In genomic region chr11:58065025-58065424, GRCm38 (mm10) we compare ENCODE assay signal across 19 mouse cellular contexts. TPM values are rescaled to one million over a fixed set of nuclear protein-coding genes. Genes with fewer than 3 reads are reported as not detected.
A peak's percentile ranks its signal among the peaks of the same experiment; 100 is the strongest.
DNase-seq lines count a peak whose midpoint lies in the region; TF ChIP-seq lines count a peak whose summit lies in the region.
"Had no signal": no experiment of that assay in that cellular context is flagged by ENCODE, and none has a peak within 500 bp of the region (broad histone marks: within the 10 kb centered on the region; RNA-seq: fewer than 3 reads in every experiment).

No protein-coding gene starts in this region.

- H3K36me3 ChIP-seq in CH12.LX (replicated peaks in 1 of 2; ENCODE audit: control insufficient read depth in 1 of 2, insufficient read depth in 1 of 2, low read length in 1 of 2) (peaks cover 15 to 32% of the 10 kb centered on the region in 2 experiments), MEL (ENCODE audit: control insufficient read depth in 1 of 2, insufficient read depth in 2 of 2, low read length in 2 of 2) (peaks cover 0 to 5% of the 10 kb centered on the region in 2 experiments; a peak in 1 of 4 replicates)

- no peaks in the 10 kb centered on the region for H3K9me3 ChIP-seq in CH12.LX (replicated peaks; ENCODE audit: low read length)
- no peaks in the 10 kb centered on the region for H3K9me3 ChIP-seq in MEL (replicated peaks; ENCODE audit: insufficient read depth, low read length)
- H3K9me3 ChIP-seq: G1E had no signal

- intact Hi-C loops in left cerebral cortex, postnatal 25 days (cut with DNase I), result no loop called here

- dilution Hi-C loops in CH12.LX (cut with MboI; ENCODE audit: extremely low pct_ligation_motif_present, extremely low pct_unique_long_range_greater_than_20kb, low sequenced_read_pairs), result no loop called here

- no peaks in the 10 kb centered on the region for H3K79me2 ChIP-seq in CH12.LX (replicated peaks; ENCODE audit: control insufficient read depth, extremely low read depth, insufficient read depth, poor library complexity, severe bottlenecking)
- no peaks in the 10 kb centered on the region for H3K79me2 ChIP-seq in MEL (ENCODE audit: control insufficient read depth, insufficient read depth, low read length, poor library complexity)

- TF ChIP-seq CTCF in CH12.LX (conservative IDR thresholded peaks at IDR 0.05 in 1 of 2, IDR thresholded peaks at IDR 0.05 in 1 of 2; ENCODE audit: low read depth in 2 of 2, low read length in 2 of 2), result no peak
- no peak for TF ChIP-seq CTCF in MEL (IDR thresholded peaks at IDR 0.05 in 2 of 3, conservative IDR thresholded peaks at IDR 0.05 in 1 of 3; ENCODE audit: control insufficient read depth in 1 of 3, insufficient read depth in 1 of 3, low read depth in 2 of 3, low read length in 3 of 3, poor library complexity in 1 of 3, severe bottlenecking in 1 of 3)

- H3K27ac ChIP-seq in CH12.LX (ENCODE audit: insufficient read depth, low read depth), result no peak overlapping the region
- no peak overlapping the region for H3K27ac ChIP-seq in MEL (ENCODE audit: control insufficient read depth, low read depth, low read length)

- no peaks in the 10 kb centered on the region for H3K27me3 ChIP-seq in CH12.LX (replicated peaks)
- H3K27me3 ChIP-seq in MEL (ENCODE audit: control insufficient read depth in 1 of 2, insufficient read depth in 2 of 2, low read length in 2 of 2), result no peaks in the 10 kb centered on the region
- H3K27me3 ChIP-seq: Patski had no signal

- H3K4me2 ChIP-seq in CH12.LX (ENCODE audit: insufficient read depth, low read depth, poor library complexity, severe bottlenecking), result no peak overlapping the region

- TF ChIP-seq RAD21 in CH12.LX (IDR thresholded peaks at IDR 0.05; ENCODE audit: low read depth, low read length), result no peak
- no peak for TF ChIP-seq RAD21 in MEL (IDR thresholded peaks at IDR 0.05; ENCODE audit: low read depth, low read length)

- no peak overlapping the region for H3K9ac ChIP-seq in CH12.LX (ENCODE audit: insufficient read depth, low read depth)
- H3K9ac ChIP-seq in MEL (ENCODE audit: control insufficient read depth, low read depth, low read length, poor library complexity, severe bottlenecking), result no peak overlapping the region

- no peak for DNase-seq in CH12.LX (ENCODE audit: extremely low read depth)
- no peak for DNase-seq in MEL (ENCODE audit: low read depth, low spot score)
- DNase-seq in testis, postnatal 10 days (ENCODE audit: low spot score), result no peak
- DNase-seq in left cerebral cortex, postnatal 25 days (ENCODE audit: low spot score in 2 of 2), result no peak
- DNase-seq: adrenal gland, adult 2 months; adrenal gland, adult 8-10 months; adrenal gland, postnatal 10 days; adrenal gland, postnatal 14 days; adrenal gland, postnatal 25 days; adrenal gland, postnatal 36 days; B cell, adult 2 months; cerebellum, adult 11 months; cerebellum, adult 11-12 months; cerebellum, adult 18-20 months; cerebellum, adult 2 months; cerebellum, adult 8-10 months had no signal

- in situ Hi-C loops in CH12.LX (cut with MboI; ENCODE audit: low pct_ligation_motif_present, low pct_unique_long_range_greater_than_20kb, low sequenced_read_pairs), result loop anchor here (5.0 kb wide), 1 partner anchor 37 kb away; the partner anchor contains the start of gene Cnot8

- peaks cover 2 to 32% of the 10 kb centered on the region in 2 experiments; a peak in 2 of 4 replicates for H3K4me1 ChIP-seq in CH12.LX (ENCODE audit: control insufficient read depth in 1 of 2, insufficient read depth in 2 of 2)
- no peaks in the 10 kb centered on the region for H3K4me1 ChIP-seq in MEL (ENCODE audit: control insufficient read depth in 1 of 2, insufficient read depth in 2 of 2, low read length in 2 of 2)

- TF ChIP-seq EP300 in CH12.LX (IDR thresholded peaks at IDR 0.05; ENCODE audit: low read length) (no peak), MEL (IDR thresholded peaks at IDR 0.05; ENCODE audit: low read depth in 1 of 2, low read length in 2 of 2) (no peak)

- H3K4me3 ChIP-seq in CH12.LX (replicated peaks in 1 of 3; ENCODE audit: low read depth in 2 of 3, low read length in 2 of 3, poor library complexity in 1 of 3), result no peak overlapping the region
- H3K4me3 ChIP-seq in MEL (ENCODE audit: control insufficient read depth in 1 of 2, insufficient read depth in 1 of 2, low read depth in 2 of 2, low read length in 2 of 2), result no peak overlapping the region

- TF ChIP-seq POLR2A in CH12.LX (IDR thresholded peaks at IDR 0.05; ENCODE audit: low read depth, low read length), result no peak; the same call in 1 of the 2 replicates
- no peak for TF ChIP-seq POLR2A in MEL (IDR thresholded peaks at IDR 0.05; ENCODE audit: control insufficient read depth in 1 of 2, insufficient read depth in 1 of 2, low read depth in 1 of 2, low read length in 2 of 2, poor library complexity in 1 of 2)

TF ChIP-seq in CH12.LX, 34 proteins besides CTCF, POLR2A, EP300 and RAD21:
- TF ChIP-seq GABPA (IDR thresholded peaks at IDR 0.05; ENCODE audit: insufficient replicate concordance, low read depth, low read length) (no peak), ZKSCAN1 (IDR thresholded peaks at IDR 0.05; ENCODE audit: borderline replicate concordance, low read depth, low read length) (no peak), UBTF (IDR thresholded peaks at IDR 0.05; ENCODE audit: low read depth, low read length) (no peak), MAX (IDR thresholded peaks at IDR 0.05; ENCODE audit: low read length) (no peak), ZMIZ1 (IDR thresholded peaks at IDR 0.05; ENCODE audit: low read depth, low read length) (0 out of 2 replicates have a peak, but pooled peaks have one; percentile 38), MYC (IDR thresholded peaks at IDR 0.05; ENCODE audit: low read depth, low read length) (no peak), POLR2AphosphoS2 (IDR thresholded peaks at IDR 0.05; ENCODE audit: low read depth, low read length) (0 out of 2 replicates have a peak, but pooled peaks have one; percentile 56)

TF ChIP-seq in MEL, 35 proteins besides CTCF, POLR2A, EP300 and RAD21:
- TF ChIP-seq BHLHE40 (IDR thresholded peaks at IDR 0.05; ENCODE audit: borderline replicate concordance, low read depth, low read length) (no peak), MAFK (IDR thresholded peaks at IDR 0.05; ENCODE audit: borderline replicate concordance, low read depth, low read length) (no peak), POLR2AphosphoS2 (IDR thresholded peaks at IDR 0.05; ENCODE audit: low read length) (peak; percentile 59)

RNA-seq across cellular contexts. Expression of gene Gm12248, which starts 27.9 kb away (rescaled TPM):
- 0.13 TPM in 1 of 2 replicates, not detected in the other for total RNA-seq in CH12.LX (2012; rRNA removed)
- not detected in 2 replicates for total RNA-seq in CH12.LX (2014; rRNA removed)
- polyA plus RNA-seq in CH12.LX (2012; ENCODE audit: insufficient read length, low read depth), result not detected in 2 replicates
- 0.12 and 0.23 TPM in 2 replicates for total RNA-seq in MEL (2012; rRNA removed)
- polyA plus RNA-seq in MEL (2012; ENCODE audit: insufficient read depth in 1 of 2, insufficient read length in 2 of 2, low read depth in 1 of 2, low replicate concordance in 2 of 2, missing spikeins in 1 of 2), result under 1 TPM in 1 of 2 experiments, not detected in 1; 0.65 TPM
- not detected for total RNA-seq in left cerebral cortex, postnatal 25 days (2021)
- total RNA-seq: adrenal gland, postnatal 10 days had no signal
- polyA plus RNA-seq: brain, embryonic 14.5 days; cerebellum, adult 2 months; Patski had no signal

RNA-seq across cellular contexts. Expression of gene Cnot8, which starts 38.9 kb away (rescaled TPM):
- total RNA-seq in CH12.LX (2012; rRNA removed) (90.2 and 93.8 TPM in 2 replicates), CH12.LX (2014; rRNA removed) (127 and 134 TPM in 2 replicates), MEL (2012; rRNA removed) (70.3 and 73.3 TPM in 2 replicates)
- polyA plus RNA-seq in CH12.LX (2012; ENCODE audit: insufficient read length, low read depth) (91.9 and 102 TPM in 2 replicates), MEL (2012; ENCODE audit: insufficient read depth in 1 of 2, insufficient read length in 2 of 2, low read depth in 1 of 2, low replicate concordance in 2 of 2, missing spikeins in 1 of 2) (10 to 100 TPM in 1 of 2 experiments, not detected in 1; 52.9 TPM)
- 10 to 100 TPM; 53.3 to 54.6 TPM for total RNA-seq in left cerebral cortex, postnatal 25 days (2021)

RNA-seq across cellular contexts. Expression of gene Larp1, which starts 56.2 kb away (rescaled TPM):
- total RNA-seq in CH12.LX (2012; rRNA removed), result 94.1 and 106 TPM in 2 replicates
- total RNA-seq in CH12.LX (2014; rRNA removed), result 33.4 and 38.2 TPM in 2 replicates
- polyA plus RNA-seq in CH12.LX (2012; ENCODE audit: insufficient read length, low read depth), result 222 and 284 TPM in 2 replicates
- 73.9 and 88.3 TPM in 2 replicates for total RNA-seq in MEL (2012; rRNA removed)
- 1,000 to 10,000 TPM in 1 of 2 experiments, 100 to 1,000 TPM in 1; 201 to 2,325 TPM for polyA plus RNA-seq in MEL (2012; ENCODE audit: insufficient read depth in 1 of 2, insufficient read length in 2 of 2, low read depth in 1 of 2, low replicate concordance in 2 of 2, missing spikeins in 1 of 2)
- 10 to 100 TPM; 86.4 to 88.9 TPM for total RNA-seq in left cerebral cortex, postnatal 25 days (2021)

Comparison
In these comparisons a context has a peak if more than half of its experiments do, and no peak if none do; other contexts are left out.
1. Of the 35 proteins assayed by ChIP-seq in both MEL and CH12.LX: peak only in MEL: none; only in CH12.LX: ZMIZ1; in both: POLR2AphosphoS2; in neither: 33.